ENCODE assay signal across 31 mouse cellular contexts in genomic region chr8:55028371-55028770, GRCm38 (mm10).
"Had no signal": no experiment of that assay in that cellular context is flagged by ENCODE, and none has a peak within 500 bp of the region (broad histone marks: within the 10 kb centered on the region; RNA-seq: fewer than 3 reads in every experiment).

No protein-coding gene starts in this region.

- H3K27me3 ChIP-seq: limb, embryonic 15.5 days; liver, embryonic 12.5 days; liver, embryonic 13.5 days; liver, embryonic 15.5 days; lung, embryonic 15.5 days; megakaryocyte, embryonic 14.5 days; midbrain, embryonic 12.5 days; midbrain, embryonic 13.5 days; midbrain, embryonic 15.5 days; neural tube, embryonic 12.5 days; neural tube, embryonic 13.5 days had no signal

- H3K36me3 ChIP-seq: limb, embryonic 15.5 days; liver, embryonic 12.5 days; liver, embryonic 13.5 days; liver, embryonic 15.5 days; lung, embryonic 15.5 days; midbrain, embryonic 10.5 days; midbrain, embryonic 12.5 days; midbrain, embryonic 13.5 days; midbrain, embryonic 15.5 days; neural tube, embryonic 12.5 days; neural tube, embryonic 13.5 days had no signal

- H3K27ac ChIP-seq: limb, embryonic 15.5 days; liver, embryonic 12.5 days; liver, embryonic 13.5 days; liver, embryonic 14.5 days; liver, embryonic 15.5 days; lung, embryonic 15.5 days; macrophage; midbrain, embryonic 12.5 days; midbrain, embryonic 13.5 days; neural tube, embryonic 12.5 days; neural tube, embryonic 13.5 days had no signal

- H3K9ac ChIP-seq: limb, embryonic 15.5 days; liver, embryonic 12.5 days; liver, embryonic 13.5 days; liver, embryonic 14.5 days; liver, embryonic 15.5 days; liver, postnatal 0 days; lung, embryonic 14.5 days; lung, embryonic 15.5 days; midbrain, embryonic 12.5 days; midbrain, embryonic 13.5 days; midbrain, embryonic 15.5 days; neural tube, embryonic 12.5 days; neural tube, embryonic 13.5 days had no signal

- H3K9me3 ChIP-seq: limb, embryonic 15.5 days; liver, embryonic 12.5 days; liver, embryonic 13.5 days; liver, embryonic 15.5 days; lung, embryonic 15.5 days; megakaryocyte, embryonic 14.5 days; midbrain, embryonic 10.5 days; midbrain, embryonic 12.5 days; midbrain, embryonic 13.5 days; midbrain, embryonic 15.5 days; neural tube, embryonic 12.5 days; neural tube, embryonic 13.5 days had no signal

- H3K4me3 ChIP-seq: left cerebral cortex, adult 2 months; limb, embryonic 15.5 days; liver, embryonic 12.5 days; liver, embryonic 13.5 days; liver, embryonic 15.5 days; lung, embryonic 15.5 days; megakaryocyte, embryonic 14.5 days; midbrain, embryonic 10.5 days; midbrain, embryonic 12.5 days; midbrain, embryonic 13.5 days; midbrain, embryonic 15.5 days; myocyte; neural tube, embryonic 12.5 days; neural tube, embryonic 13.5 days had no signal

- DNase-seq: left cerebral cortex, postnatal 4 days; liver; liver, embryonic 13.5 days; liver, postnatal 0 days; lung, adult 18-20 months; lung, adult 2 months; lung, embryonic 14.5 days; lung, postnatal 10 days; lung, postnatal 14 days; lung, postnatal 36 days; lung, postnatal 4 days; midbrain, embryonic 14.5 days had no signal

- H3K4me2 ChIP-seq: limb, embryonic 15.5 days; liver, embryonic 11.5 days; liver, embryonic 12.5 days; liver, embryonic 13.5 days; liver, embryonic 15.5 days; lung, embryonic 14.5 days; lung, embryonic 15.5 days; midbrain, embryonic 11.5 days; midbrain, embryonic 12.5 days; midbrain, embryonic 13.5 days; midbrain, embryonic 15.5 days; neural tube, embryonic 12.5 days; neural tube, embryonic 13.5 days had no signal

- ATAC-seq: liver, embryonic 12.5 days; liver, postnatal 0 days; lung, postnatal 0 days; midbrain, embryonic 13.5 days; midbrain, embryonic 15.5 days; midbrain, embryonic 16.5 days had no signal

- H3K4me1 ChIP-seq: limb, embryonic 15.5 days; liver, embryonic 12.5 days; liver, embryonic 13.5 days; liver, embryonic 15.5 days; lung, embryonic 15.5 days; megakaryocyte, embryonic 14.5 days had no signal
